Mouse (Mus musculus): Measurements from ENCODE around the gene Ybx1. TPM values are rescaled to one million over a fixed set of nuclear protein-coding genes. Genes with fewer than 3 reads are reported as not detected.

Gene Ybx1
- polyA plus RNA-seq, 1 experiment from 2014 or later: 527 TPM

GRCm38 (mm10) chr4:119246688-119247225, 47.6 kb downstream of the Ybx1 start:
- H3K9ac ChIP-seq: no peak overlapping the region
- no peak for ATAC-seq (ENCODE audit: insufficient number of reproducible peaks, low FRiP score, low TSS enrichment, low read depth)
- H3K9me3 ChIP-seq: no peaks in the 10 kb centered on the region
- no peaks in the 10 kb centered on the region for H3K27me3 ChIP-seq
- no peak overlapping the region for H3K27ac ChIP-seq
- H3K4me3 ChIP-seq: no peak overlapping the region
- WGBS: 80% methylated on average over 14 of the region's 14 CpGs
- H3K36me3 ChIP-seq: peaks cover 66% of the 10 kb centered on the region
- peaks cover 21% of the 10 kb centered on the region for H3K4me1 ChIP-seq
- H3K4me2 ChIP-seq: no peak overlapping the region

- Histone ChIP-seq H3K9me3 (no peaks in the 10 kb centered on the region), H3K4me3 (no peak overlapping the region), H3K4me2 (no peak overlapping the region), H3K27ac (no peak overlapping the region), H3K27me3 (no peaks in the 10 kb centered on the region), H3K36me3 (peaks cover 74% of the 10 kb centered on the region), H3K4me1 (peaks cover 21% of the 10 kb centered on the region), H3K9ac (no peak overlapping the region)
- no peak for ATAC-seq (ENCODE audit: insufficient number of reproducible peaks, low FRiP score, low TSS enrichment, low read depth)
- 82% methylated on average over 9 of the region's 9 CpGs for WGBS
These were observed 48.4 kb downstream of the Ybx1 start for GRCm38 (mm10) chr4:119245961-119246360.

- no peak overlapping the region for H3K9ac ChIP-seq
- no peaks in the 10 kb centered on the region for H3K27me3 ChIP-seq
- H3K4me2 ChIP-seq: no peak overlapping the region
- 63% methylated on average over 7 of the region's 7 CpGs for WGBS
- ATAC-seq (ENCODE audit: insufficient number of reproducible peaks, low FRiP score, low TSS enrichment, low read depth): no peak
- no peaks in the 10 kb centered on the region for H3K9me3 ChIP-seq
- H3K36me3 ChIP-seq: peaks cover 78% of the 10 kb centered on the region
- no peak overlapping the region for H3K4me3 ChIP-seq
- H3K4me1 ChIP-seq: peaks cover 21% of the 10 kb centered on the region
- H3K27ac ChIP-seq: peak overlapping the region; percentile 9; the same call in 1 of the 2 replicates
These were observed 48.8 kb downstream of the Ybx1 start for GRCm38 (mm10) chr4:119245556-119245955.

- H3K4me1 ChIP-seq: peaks cover 21% of the 10 kb centered on the region
- peaks cover 84% of the 10 kb centered on the region for H3K36me3 ChIP-seq
- H3K4me2 ChIP-seq: no peak overlapping the region
- H3K9ac ChIP-seq: no peak overlapping the region
- H3K27ac ChIP-seq: no peak overlapping the region
- ATAC-seq (ENCODE audit: insufficient number of reproducible peaks, low FRiP score, low TSS enrichment, low read depth): no peak
- H3K9me3 ChIP-seq: no peaks in the 10 kb centered on the region
- H3K27me3 ChIP-seq: no peaks in the 10 kb centered on the region
- no peak overlapping the region for H3K4me3 ChIP-seq
- 76% methylated on average over 22 of the region's 22 CpGs for WGBS
These were observed 49.8 kb downstream of the Ybx1 start for GRCm38 (mm10) chr4:119244468-119245240.

GRCm38 (mm10) chr4:119242571-119242970, 51.8 kb downstream of the Ybx1 start:
- H3K9ac ChIP-seq: no peak overlapping the region
- peaks cover 87% of the 10 kb centered on the region for H3K36me3 ChIP-seq
- no peaks in the 10 kb centered on the region for H3K9me3 ChIP-seq
- peaks cover 23% of the 10 kb centered on the region for H3K4me1 ChIP-seq
- WGBS: 95% methylated on average over 12 of the region's 12 CpGs
- no peak overlapping the region for H3K27ac ChIP-seq
- H3K4me2 ChIP-seq: no peak overlapping the region
- ATAC-seq (ENCODE audit: insufficient number of reproducible peaks, low FRiP score, low TSS enrichment, low read depth): no peak
- no peak overlapping the region for H3K4me3 ChIP-seq
- H3K27me3 ChIP-seq: no peaks in the 10 kb centered on the region

GRCm38 (mm10) chr4:119241664-119242063, 52.7 kb downstream of the Ybx1 start:
- 88% methylated on average over 14 of the region's 14 CpGs for WGBS
- H3K9ac ChIP-seq: no peak overlapping the region
- no peak overlapping the region for H3K4me3 ChIP-seq
- peaks cover 88% of the 10 kb centered on the region for H3K36me3 ChIP-seq
- H3K27me3 ChIP-seq: no peaks in the 10 kb centered on the region
- no peak overlapping the region for H3K27ac ChIP-seq
- no peak overlapping the region for H3K4me2 ChIP-seq
- H3K9me3 ChIP-seq: no peaks in the 10 kb centered on the region
- H3K4me1 ChIP-seq: peaks cover 14% of the 10 kb centered on the region
- ATAC-seq (ENCODE audit: insufficient number of reproducible peaks, low FRiP score, low TSS enrichment, low read depth): no peak

- Histone ChIP-seq H3K9ac (no peak overlapping the region), H3K4me2 (no peak overlapping the region), H3K4me3 (no peak overlapping the region), H3K36me3 (peaks cover 72% of the 10 kb centered on the region), H3K27ac (0 out of 2 replicates have a peak overlapping the region, but pooled peaks have one; percentile 48), H3K27me3 (no peaks in the 10 kb centered on the region), H3K4me1 (peaks cover 14% of the 10 kb centered on the region; the same call in 1 of the 2 replicates), H3K9me3 (no peaks in the 10 kb centered on the region)
- 0 out of 2 replicates have a peak, but pooled peaks have one; percentile 42 for ATAC-seq (ENCODE audit: insufficient number of reproducible peaks, low FRiP score, low TSS enrichment, low read depth)
- 35% methylated on average over 12 of the region's 12 CpGs for WGBS
These were observed 55.2 kb downstream of the Ybx1 start for GRCm38 (mm10) chr4:119239181-119239682.

- no peak for ATAC-seq (ENCODE audit: insufficient number of reproducible peaks, low FRiP score, low TSS enrichment, low read depth)
- no peak overlapping the region for H3K4me2 ChIP-seq
- H3K4me3 ChIP-seq: no peak overlapping the region
- H3K9me3 ChIP-seq: no peaks in the 10 kb centered on the region
- peaks cover 17% of the 10 kb centered on the region; the same call in 1 of the 2 replicates for H3K4me1 ChIP-seq
- H3K27ac ChIP-seq: no peak overlapping the region
- no peak overlapping the region for H3K9ac ChIP-seq
- 72% methylated on average over 3 of the region's 3 CpGs for WGBS
- H3K27me3 ChIP-seq: no peaks in the 10 kb centered on the region
- peaks cover 69% of the 10 kb centered on the region for H3K36me3 ChIP-seq
These were observed 55.7 kb downstream of the Ybx1 start for GRCm38 (mm10) chr4:119238661-119239060.

GRCm38 (mm10) chr4:119234348-119234747, 60.1 kb downstream of the Ybx1 start:
- H3K9me3 ChIP-seq: no peaks in the 10 kb centered on the region
- peaks cover 31% of the 10 kb centered on the region for H3K36me3 ChIP-seq
- 71% methylated on average over 3 of the region's 3 CpGs for WGBS
- H3K27ac ChIP-seq: peak overlapping the region; percentile 87
- no peak for ATAC-seq (ENCODE audit: insufficient number of reproducible peaks, low FRiP score, low TSS enrichment, low read depth)
- H3K27me3 ChIP-seq: no peaks in the 10 kb centered on the region
- H3K4me3 ChIP-seq: peak overlapping the region; percentile 94
- H3K4me1 ChIP-seq: peaks cover 21% of the 10 kb centered on the region
- peak overlapping the region; percentile 28; the same call in 1 of the 2 replicates for H3K9ac ChIP-seq
- peak overlapping the region; percentile 70 for H3K4me2 ChIP-seq

- under 1% methylated on average over 36 of the region's 36 CpGs for WGBS
These were observed 61.0 kb downstream of the Ybx1 start for GRCm38 (mm10) chr4:119233256-119233901.

GRCm38 (mm10) chr4:119232410-119233255, 61.8 kb downstream of the Ybx1 start, which contains the start of the genes AU022252 and P3h1:
TSS of gene AU022252 (minus strand) at chr4:119232712.
TSS of gene P3h1 (plus strand) at chr4:119232915.
- Histone ChIP-seq H3K9ac (peak within 1 kb of the TSS; percentile 74), H3K27me3 (no peaks in the 10 kb centered on the region), H3K9me3 (no peaks in the 10 kb centered on the region), H3K36me3 (peaks cover 26% of the 10 kb centered on the region), H3K27ac (peak within 1 kb of the TSS; percentile 87), H3K4me1 (peaks cover 16% of the 10 kb centered on the region), H3K4me2 (peak within 1 kb of the TSS; percentile 70), H3K4me3 (peak within 1 kb of the TSS; percentile 94)
- under 1% methylated on average over 71 of the region's 71 CpGs for WGBS
- peak; percentile 97 for ATAC-seq (ENCODE audit: insufficient number of reproducible peaks, low FRiP score, low TSS enrichment, low read depth)

More at GRCm38 (mm10) chr4:119233256-119233901, 61.0 kb downstream of the Ybx1 start:
- no peaks in the 10 kb centered on the region for H3K27me3 ChIP-seq
- peak overlapping the region; percentile 87 for H3K27ac ChIP-seq
- H3K4me1 ChIP-seq: peaks cover 16% of the 10 kb centered on the region
- no peaks in the 10 kb centered on the region for H3K9me3 ChIP-seq
- peak; percentile 21; the same call in 1 of the 2 replicates for ATAC-seq (ENCODE audit: insufficient number of reproducible peaks, low FRiP score, low TSS enrichment, low read depth)
- H3K9ac ChIP-seq: peak overlapping the region; percentile 74
- H3K36me3 ChIP-seq: peaks cover 26% of the 10 kb centered on the region
- H3K4me3 ChIP-seq: peak overlapping the region; percentile 94
- peak overlapping the region; percentile 70 for H3K4me2 ChIP-seq
